ENCODE assay signal across 36 mouse cellular contexts in the genomic region with DNA sequence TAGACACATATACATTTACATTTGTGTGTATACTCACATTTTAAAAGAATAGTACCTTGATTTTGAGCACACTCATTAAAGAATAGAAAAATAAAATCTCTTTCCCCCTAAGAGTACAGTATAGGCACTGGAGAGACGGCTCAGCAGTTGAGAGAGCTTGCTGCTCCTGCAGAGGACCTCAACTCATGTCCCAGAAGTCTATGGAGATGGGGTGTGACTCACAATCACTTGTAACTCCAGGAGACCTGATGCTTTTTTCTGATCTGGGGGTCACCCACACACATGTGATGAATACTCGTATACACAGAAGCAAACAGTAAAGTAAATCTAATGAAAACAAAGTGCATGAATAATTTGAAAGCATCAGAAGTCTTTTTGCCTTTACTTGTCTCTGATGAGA.
"Had no signal": no experiment of that assay in that cellular context is flagged by ENCODE, and none has a peak within 500 bp of the region (broad histone marks: within the 10 kb centered on the region; RNA-seq: fewer than 3 reads in every experiment).

No protein-coding gene starts in this region.

- H3K4me1 ChIP-seq: hindbrain, embryonic 13.5 days had no signal

- ATAC-seq: hindbrain, embryonic 16.5 days; hindbrain, postnatal 0 days; inflammation-experienced regulatory T-cells, adult 6 months; intestine, embryonic 15.5 days; intestine, embryonic 16.5 days; intestine, postnatal 0 days had no signal

- H3K4me2 ChIP-seq: heart, embryonic 11.5 days; heart, embryonic 12.5 days; heart, embryonic 13.5 days; heart, embryonic 15.5 days; hindbrain, embryonic 12.5 days; hindbrain, embryonic 13.5 days; hindbrain, embryonic 14.5 days; hindbrain, embryonic 15.5 days; intestine, embryonic 15.5 days; kidney, embryonic 15.5 days had no signal

- H3K36me3 ChIP-seq: heart, embryonic 10.5 days; heart, embryonic 12.5 days; heart, embryonic 13.5 days; heart, embryonic 15.5 days; hindbrain, embryonic 10.5 days; hindbrain, embryonic 12.5 days; hindbrain, embryonic 13.5 days; hindbrain, embryonic 15.5 days; intestine, embryonic 15.5 days; kidney, embryonic 15.5 days had no signal

- H3K9ac ChIP-seq: heart, embryonic 12.5 days; heart, embryonic 13.5 days; heart, embryonic 15.5 days; hindbrain, embryonic 12.5 days; hindbrain, embryonic 13.5 days; hindbrain, embryonic 14.5 days; hindbrain, embryonic 15.5 days; intestine, embryonic 15.5 days; kidney, embryonic 15.5 days had no signal

- H3K9me3 ChIP-seq: heart, embryonic 10.5 days; heart, embryonic 15.5 days; hindbrain, embryonic 12.5 days; hindbrain, embryonic 13.5 days; hindbrain, embryonic 15.5 days; intestine, embryonic 15.5 days; kidney, embryonic 15.5 days had no signal

- H3K27me3 ChIP-seq: heart, embryonic 12.5 days; heart, embryonic 13.5 days; heart, embryonic 15.5 days; hindbrain, embryonic 12.5 days; hindbrain, embryonic 13.5 days; hindbrain, embryonic 15.5 days; intestine, embryonic 15.5 days; kidney, embryonic 15.5 days had no signal

- H3K4me3 ChIP-seq: heart, adult 2 months; heart, embryonic 10.5 days; heart, embryonic 12.5 days; heart, embryonic 13.5 days; heart, embryonic 15.5 days; hindbrain, embryonic 10.5 days; hindbrain, embryonic 12.5 days; hindbrain, embryonic 13.5 days; hindbrain, embryonic 15.5 days; intestine, embryonic 15.5 days; kidney, embryonic 15.5 days; layer of hippocampus, adult 2 months had no signal

- DNase-seq: heart, adult 2 months; heart, postnatal 10 days; heart, postnatal 14 days; heart, postnatal 36 days; heart, postnatal 4 days; kidney, adult 11 months; kidney, adult 18-20 months; kidney, adult 2 months; kidney, adult 8-10 months; kidney, adult 9 months; kidney, postnatal 10 days; kidney, postnatal 14 days; kidney, postnatal 25 days; kidney, postnatal 36 days; kidney, postnatal 4 days; layer of hippocampus, adult 9-11 months; layer of hippocampus, postnatal 36 days had no signal

- H3K27ac ChIP-seq: heart, adult 2 months; heart, embryonic 10.5 days; heart, embryonic 13.5 days; heart, embryonic 15.5 days; hindbrain, embryonic 10.5 days; hindbrain, embryonic 12.5 days; hindbrain, embryonic 13.5 days; hindbrain, embryonic 14.5 days; hindbrain, embryonic 15.5 days; hindbrain, postnatal 0 days; intestine, embryonic 15.5 days; kidney, embryonic 15.5 days; kidney, postnatal 0 days; layer of hippocampus, adult 2 months had no signal
